Mouse (Mus musculus): Measurements from ENCODE around the gene Kif11. TPM values are rescaled to one million over a fixed set of nuclear protein-coding genes. Genes with fewer than 3 reads are reported as not detected.

The Kif11 gene
- polyA plus RNA-seq, 1 experiment from 2014 or later, result 9.3 TPM

Other genes with a start within 250 kb of the Kif11 start
- gene March5, start 168.9 kb upstream of the Kif11 start, polyA plus RNA-seq (2015; fragmentation: Nextera tagmentation; extraction: Ambion mirVana), result 82.7 and 83.2 TPM in 2 replicates
- 10.4 and 10.9 TPM in 2 replicates for gene Cpeb3, start 167.8 kb upstream of the Kif11 start, polyA plus RNA-seq (2015; fragmentation: Nextera tagmentation; extraction: Ambion mirVana)
- 44.2 and 51.5 TPM in 2 replicates for gene Ide, start 38.6 kb upstream of the Kif11 start, polyA plus RNA-seq (2015; fragmentation: Nextera tagmentation; extraction: Ambion mirVana)
- gene Hhex, start 58.4 kb downstream of the Kif11 start, polyA plus RNA-seq (2015; fragmentation: Nextera tagmentation; extraction: Ambion mirVana), result 4.7 and 5.5 TPM in 2 replicates
- 21.7 and 22.5 TPM in 2 replicates for gene Exoc6, start 174.0 kb downstream of the Kif11 start, polyA plus RNA-seq (2015; fragmentation: Nextera tagmentation; extraction: Ambion mirVana)

Measured in hindbrain, embryonic 16.5 days (tissue).